Mouse (Mus musculus): ENCODE data around the gene Psmc5.

- TF ChIP-seq CTCF (IDR thresholded peaks at IDR 0.05; ENCODE audit: low read depth) (no peak), EP300 (IDR thresholded peaks at IDR 0.05; ENCODE audit: low read depth) (peak; percentile 74)
Observed at GRCm38 (mm10) chr11:106272644-106273310, 16.8 kb downstream of the Psmc5 start, which contains the start of gene Smarcd2.

Data from liver, postnatal 0 days (tissue).